Mouse (Mus musculus): ENCODE data around the gene Isl2. TPM values are rescaled to one million over a fixed set of nuclear protein-coding genes. Genes with fewer than 3 reads are reported as not detected.

The Isl2 gene
- polyA plus RNA-seq, 1 experiment from 2014 or later = 1.9 TPM

GRCm38 (mm10) chr9:55544861-55545555 lies 6.5 kb downstream of the Isl2 start:
- Histone ChIP-seq H3K4me2 (replicated peaks) (no peak overlapping the region), H3K27me3 (ENCODE audit: control insufficient read depth, insufficient read depth, low read length) (peaks cover 99% of the 10 kb centered on the region), H3K9ac (no peak overlapping the region), H3K4me3 (replicated peaks; ENCODE audit: low read length) (peak overlapping the region; percentile 1; the same call in 1 of the 2 replicates), H3K4me1 (replicated peaks; ENCODE audit: control insufficient read depth, insufficient read depth, low read length) (0 out of 2 replicates have a peak, but pooled peaks cover 4% of the 10 kb centered on the region), H3K9me3 (ENCODE audit: control insufficient read depth, low read length) (no peaks in the 10 kb centered on the region), H3K27ac (no peak overlapping the region), H3K36me3 (replicated peaks; ENCODE audit: control insufficient read depth, insufficient read depth) (no peaks in the 10 kb centered on the region)
- 1% methylated on average over 30 of the region's 30 CpGs for WGBS
- DNase-seq (ENCODE audit: low spot score) (peak; percentile 26), ATAC-seq (ENCODE audit: low FRiP score) (no peak)

DNA sequence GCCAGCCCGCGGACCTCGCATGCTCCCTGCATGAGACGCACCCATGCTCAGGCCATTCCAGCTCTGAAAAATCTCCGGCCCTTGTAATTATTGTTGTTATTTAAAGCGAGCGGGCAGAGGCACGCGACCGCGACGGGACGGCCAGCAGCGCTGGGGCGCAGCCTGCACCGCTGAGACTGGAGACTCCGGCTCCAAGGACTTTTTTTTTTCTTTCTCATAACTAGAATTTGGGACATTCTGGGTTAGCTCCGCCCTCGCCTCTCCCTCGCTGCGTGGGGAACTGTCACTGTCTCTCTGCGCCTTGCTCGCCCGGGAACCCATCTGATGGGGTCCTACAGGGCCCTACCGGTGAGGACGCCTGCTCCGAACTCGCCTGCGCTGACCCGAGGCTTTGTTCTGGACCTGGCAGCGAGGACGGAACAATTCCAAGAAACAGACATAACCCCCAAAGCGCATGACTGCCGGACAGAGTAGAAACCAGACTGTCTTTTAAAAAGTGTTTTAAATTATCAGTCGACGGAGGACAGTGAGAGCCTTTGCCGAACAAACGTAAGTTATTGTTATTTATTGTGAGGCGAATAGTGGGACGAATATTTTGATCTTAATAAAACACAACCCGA lies 7.2 kb downstream of the Isl2 start:
- Histone ChIP-seq H3K4me3 (replicated peaks; ENCODE audit: low read length) (0 out of 2 replicates have a peak overlapping the region, but pooled peaks have one; percentile 16), H3K4me2 (replicated peaks) (peak overlapping the region; percentile 37; the same call in 1 of the 2 replicates), H3K36me3 (replicated peaks; ENCODE audit: control insufficient read depth, insufficient read depth) (no peaks in the 10 kb centered on the region), H3K9ac (no peak overlapping the region), H3K9me3 (ENCODE audit: control insufficient read depth, low read length) (no peaks in the 10 kb centered on the region), H3K4me1 (replicated peaks; ENCODE audit: control insufficient read depth, insufficient read depth, low read length) (0 out of 2 replicates have a peak, but pooled peaks cover 4% of the 10 kb centered on the region), H3K27ac (no peak overlapping the region), H3K27me3 (ENCODE audit: control insufficient read depth, insufficient read depth, low read length) (peaks cover 99% of the 10 kb centered on the region)
- ATAC-seq (ENCODE audit: low FRiP score) = no peak
- no peak for DNase-seq (ENCODE audit: low spot score)
- 4% methylated on average over 41 of the region's 41 CpGs for WGBS

GRCm38 (mm10) chr9:55546176-55547010 lies 7.9 kb downstream of the Isl2 start:
- 0 out of 2 replicates have a peak, but pooled peaks cover under 1% of the 10 kb centered on the region for H3K36me3 ChIP-seq (replicated peaks; ENCODE audit: control insufficient read depth, insufficient read depth)
- no peak overlapping the region for H3K27ac ChIP-seq
- DNase-seq (ENCODE audit: low spot score) = no peak
- WGBS = 2% methylated on average over 63 of the region's 63 CpGs
- 0 out of 2 replicates have a peak, but pooled peaks cover 4% of the 10 kb centered on the region for H3K4me1 ChIP-seq (replicated peaks; ENCODE audit: control insufficient read depth, insufficient read depth, low read length)
- peak overlapping the region; percentile 37 for H3K4me2 ChIP-seq (replicated peaks)
- peaks cover 98% of the 10 kb centered on the region for H3K27me3 ChIP-seq (ENCODE audit: control insufficient read depth, insufficient read depth, low read length)
- no peaks in the 10 kb centered on the region for H3K9me3 ChIP-seq (ENCODE audit: control insufficient read depth, low read length)
- peak overlapping the region; percentile 16; the same call in 1 of the 2 replicates for H3K4me3 ChIP-seq (replicated peaks; ENCODE audit: low read length)
- ATAC-seq (ENCODE audit: low FRiP score) = peak; percentile 22; the same call in 1 of the 2 replicates
- no peak overlapping the region for H3K9ac ChIP-seq

DNA sequence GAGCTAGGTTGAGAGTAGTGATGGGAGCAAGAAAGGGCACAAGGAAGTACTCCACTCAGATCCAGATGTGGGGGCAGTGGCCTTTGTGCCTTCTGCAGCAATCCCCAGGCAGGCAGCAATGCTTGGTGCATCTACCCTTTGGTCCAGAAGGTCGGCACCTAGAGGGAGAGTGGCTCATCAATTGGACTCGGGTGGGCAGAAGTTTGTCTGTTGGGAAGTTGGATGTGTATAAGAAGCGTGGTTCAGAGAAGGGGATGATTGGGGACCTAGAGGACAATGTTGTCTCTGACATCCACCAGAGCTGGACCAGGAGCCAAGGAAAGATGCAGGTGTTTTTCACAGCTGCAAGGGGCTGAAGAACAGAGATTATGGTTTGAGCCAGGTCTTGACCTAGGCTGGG lies 10.4 kb downstream of the Isl2 start:
- whole genome bisulfite sequencing = 12% methylated on average over 3 of the region's 3 CpGs
- Histone ChIP-seq H3K27ac (no peak overlapping the region), H3K4me3 (replicated peaks; ENCODE audit: low read length) (no peak overlapping the region), H3K36me3 (replicated peaks; ENCODE audit: control insufficient read depth, insufficient read depth) (0 out of 2 replicates have a peak, but pooled peaks cover 13% of the 10 kb centered on the region), H3K9ac (no peak overlapping the region), H3K4me2 (replicated peaks) (no peak overlapping the region), H3K4me1 (replicated peaks; ENCODE audit: control insufficient read depth, insufficient read depth, low read length) (0 out of 2 replicates have a peak, but pooled peaks cover 4% of the 10 kb centered on the region), H3K9me3 (ENCODE audit: control insufficient read depth, low read length) (no peaks in the 10 kb centered on the region), H3K27me3 (ENCODE audit: control insufficient read depth, insufficient read depth, low read length) (peaks cover 79% of the 10 kb centered on the region)
- DNase-seq (ENCODE audit: low spot score) = no peak
- no peak for ATAC-seq (ENCODE audit: low FRiP score)

DNA sequence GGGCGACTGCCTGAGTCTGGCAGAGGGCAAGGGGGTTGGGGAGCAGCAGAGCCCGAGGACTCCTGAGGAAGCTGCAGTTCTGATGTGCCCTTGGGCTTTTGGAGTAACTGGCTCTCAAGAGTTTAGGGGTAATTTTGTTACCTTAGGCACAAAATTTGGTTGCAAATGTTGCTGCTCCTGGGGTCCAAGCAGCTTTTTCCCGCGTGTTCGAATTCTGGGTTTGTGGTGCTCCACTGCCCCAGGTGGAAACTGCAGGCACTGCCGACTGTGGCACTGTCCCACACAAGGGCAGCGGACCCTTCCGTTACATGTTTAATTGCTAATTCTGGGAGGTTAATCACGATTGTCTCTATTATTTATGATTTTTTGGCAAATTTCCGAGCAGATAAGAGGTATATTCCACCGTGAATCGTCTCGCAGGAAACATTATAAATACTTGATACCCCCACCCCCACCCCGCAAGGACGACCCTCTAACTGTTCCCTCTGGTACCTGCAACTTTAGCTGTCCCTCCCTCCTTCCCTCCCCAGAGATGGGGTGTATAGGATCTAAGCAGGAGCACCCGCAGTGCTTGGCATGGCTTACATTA lies 10.9 kb downstream of the Isl2 start:
- 0 out of 2 replicates have a peak, but pooled peaks cover 13% of the 10 kb centered on the region for H3K36me3 ChIP-seq (replicated peaks; ENCODE audit: control insufficient read depth, insufficient read depth)
- peaks cover 74% of the 10 kb centered on the region for H3K27me3 ChIP-seq (ENCODE audit: control insufficient read depth, insufficient read depth, low read length)
- no peak overlapping the region for H3K4me3 ChIP-seq (replicated peaks; ENCODE audit: low read length)
- 5% methylated on average over 16 of the region's 16 CpGs for WGBS
- no peaks in the 10 kb centered on the region for H3K4me1 ChIP-seq (replicated peaks; ENCODE audit: control insufficient read depth, insufficient read depth, low read length)
- H3K9ac ChIP-seq = no peak overlapping the region
- DNase-seq (ENCODE audit: low spot score) (no peak), ATAC-seq (ENCODE audit: low FRiP score) (no peak)
- H3K27ac ChIP-seq = no peak overlapping the region
- no peak overlapping the region for H3K4me2 ChIP-seq (replicated peaks)
- H3K9me3 ChIP-seq (ENCODE audit: control insufficient read depth, low read length) = no peaks in the 10 kb centered on the region

DNA sequence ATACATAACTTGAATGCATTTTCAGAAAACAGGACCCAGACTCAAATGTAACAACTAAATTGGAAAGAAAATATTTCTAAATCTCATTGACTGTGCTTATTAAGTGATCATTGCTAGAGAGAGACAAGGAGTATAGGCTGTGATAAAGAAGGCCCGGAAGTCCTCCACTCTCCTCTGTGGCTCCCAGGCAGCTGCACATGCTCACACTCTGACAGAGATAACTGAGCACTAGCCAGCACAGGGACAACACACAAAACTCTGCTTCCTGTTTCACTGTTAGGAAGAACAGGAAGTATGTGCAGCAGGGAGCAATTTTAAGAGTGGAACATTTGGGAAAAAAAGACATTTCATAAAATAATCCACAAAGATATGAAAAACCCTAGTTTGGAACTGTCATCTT lies 16.5 kb downstream of the Isl2 start:
- no peak for DNase-seq (ENCODE audit: low spot score)
- H3K4me1 ChIP-seq (replicated peaks; ENCODE audit: control insufficient read depth, insufficient read depth, low read length) = no peaks in the 10 kb centered on the region
- no peak overlapping the region for H3K27ac ChIP-seq
- H3K9ac ChIP-seq = no peak overlapping the region
- 88% methylated on average over 1 of the region's 1 CpGs for WGBS
- H3K4me2 ChIP-seq (replicated peaks) = no peak overlapping the region
- H3K36me3 ChIP-seq (replicated peaks; ENCODE audit: control insufficient read depth, insufficient read depth) = 0 out of 2 replicates have a peak, but pooled peaks cover 13% of the 10 kb centered on the region
- peaks cover 19% of the 10 kb centered on the region for H3K27me3 ChIP-seq (ENCODE audit: control insufficient read depth, insufficient read depth, low read length)
- H3K9me3 ChIP-seq (ENCODE audit: control insufficient read depth, low read length) = no peaks in the 10 kb centered on the region
- no peak overlapping the region for H3K4me3 ChIP-seq (replicated peaks; ENCODE audit: low read length)
- no peak for ATAC-seq (ENCODE audit: low FRiP score)

DNA sequence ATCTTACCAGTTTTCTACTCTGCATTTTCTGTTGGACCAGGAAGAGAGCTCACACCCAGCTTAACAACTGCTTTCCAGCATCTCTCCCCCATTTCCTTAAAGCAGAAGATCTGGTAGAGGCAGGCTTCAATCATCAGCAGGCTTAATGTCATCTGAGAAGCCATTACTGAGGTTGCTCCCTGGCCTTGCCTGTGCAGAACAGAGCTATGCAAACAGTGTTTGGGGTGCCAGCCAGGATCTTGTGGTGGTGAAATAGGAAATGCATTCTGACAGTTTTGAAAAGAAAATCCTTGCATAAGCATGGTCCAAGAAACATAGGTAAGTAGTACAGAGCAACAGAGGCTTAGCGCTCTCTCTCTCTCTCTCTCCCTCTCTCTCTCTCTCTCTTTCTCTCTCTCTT lies 22.5 kb downstream of the Isl2 start:
- Histone ChIP-seq H3K36me3 (replicated peaks; ENCODE audit: control insufficient read depth, insufficient read depth) (no peaks in the 10 kb centered on the region), H3K9me3 (ENCODE audit: control insufficient read depth, low read length) (no peaks in the 10 kb centered on the region), H3K9ac (no peak overlapping the region), H3K4me1 (replicated peaks; ENCODE audit: control insufficient read depth, insufficient read depth, low read length) (no peaks in the 10 kb centered on the region), H3K27me3 (ENCODE audit: control insufficient read depth, insufficient read depth, low read length) (no peaks in the 10 kb centered on the region), H3K27ac (no peak overlapping the region), H3K4me3 (replicated peaks; ENCODE audit: low read length) (no peak overlapping the region), H3K4me2 (replicated peaks) (no peak overlapping the region)
- ATAC-seq (ENCODE audit: low FRiP score) (no peak), DNase-seq (ENCODE audit: low spot score) (no peak)
- WGBS = 79% methylated on average over 1 of the region's 1 CpGs

GRCm38 (mm10) chr9:55568466-55569159 lies 30.1 kb downstream of the Isl2 start:
- Histone ChIP-seq H3K27me3 (ENCODE audit: control insufficient read depth, insufficient read depth, low read length) (no peaks in the 10 kb centered on the region), H3K4me3 (replicated peaks; ENCODE audit: low read length) (no peak overlapping the region), H3K36me3 (replicated peaks; ENCODE audit: control insufficient read depth, insufficient read depth) (no peaks in the 10 kb centered on the region), H3K4me1 (replicated peaks; ENCODE audit: control insufficient read depth, insufficient read depth, low read length) (no peaks in the 10 kb centered on the region), H3K4me2 (replicated peaks) (no peak overlapping the region), H3K9me3 (ENCODE audit: control insufficient read depth, low read length) (no peaks in the 10 kb centered on the region), H3K9ac (no peak overlapping the region), H3K27ac (no peak overlapping the region)
- ATAC-seq (ENCODE audit: low FRiP score) (no peak), DNase-seq (ENCODE audit: low spot score) (no peak)
- WGBS = 69% methylated on average over 5 of the region's 5 CpGs
